Mouse (Mus musculus) frontal cortex, adult 2 months (tissue): ENCODE results near the gene Olfr527. TPM values are rescaled to one million over a fixed set of nuclear protein-coding genes. Genes with fewer than 3 reads are reported as not detected.

Source experiments
- DNase-seq, 2 experiments: peaks; one replicate each; pipeline ENCODE4 v3.0.0; 2022; ENCODE audit warnings: low spot score in 1 of 2; ENCODE audit errors: extremely low spot score in 1 of 2
- polyA plus RNA-seq: library from polyadenylated mRNA; depleted of rRNA; stranded (reverse); fragments of >200 nt; gene quantifications from 2 replicates; pipeline ENCODE4 v1.2.3, GENCODE M21; 2012; rRNA removed

Olfr527 gene
- polyA plus RNA-seq, result 0.04 TPM in 1 of 2 replicates, not detected in the other

DNA sequence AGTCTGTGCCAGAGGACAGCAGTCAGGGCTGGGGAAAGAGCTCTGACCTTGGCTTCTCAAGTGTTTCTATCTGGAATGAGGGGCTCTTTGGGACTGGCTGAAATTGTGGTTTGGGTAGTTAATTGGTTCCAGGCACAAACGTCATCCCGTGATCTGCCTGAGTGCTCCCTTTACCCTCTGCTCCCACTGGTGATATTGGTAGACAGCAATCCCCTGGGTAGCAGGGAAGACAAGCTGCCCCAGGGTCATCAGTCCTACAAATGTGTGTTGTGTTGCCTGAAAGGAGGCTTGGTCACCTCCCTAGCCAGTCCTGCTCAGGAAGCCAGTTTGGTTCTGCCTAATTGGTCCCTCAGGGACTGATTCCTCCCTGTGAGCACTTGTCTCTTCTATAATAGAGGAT, at the start of gene Olfr527:
TSS of gene Olfr527 (plus strand) at position 301 of the 400 bp plus-strand sequence.
- DNase-seq, result no peak

DNA sequence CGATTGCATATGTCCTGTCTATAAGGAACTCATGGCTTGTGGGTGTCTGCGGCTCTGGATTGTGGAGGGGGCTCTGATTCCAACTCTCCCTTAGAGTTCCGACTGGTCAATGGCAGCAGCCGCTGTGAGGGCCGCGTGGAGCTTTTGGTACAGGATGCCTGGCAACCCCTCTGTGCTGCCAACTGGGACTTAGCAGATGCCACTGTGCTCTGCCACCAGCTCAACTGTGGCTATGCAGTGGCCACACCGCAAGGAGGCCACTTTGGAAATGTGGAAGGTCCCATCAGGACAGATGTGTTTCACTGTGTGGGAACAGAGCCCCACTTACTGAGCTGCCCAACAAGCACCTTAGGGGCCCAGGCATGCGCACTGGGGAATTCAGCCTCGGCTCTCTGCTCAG, 38.1 kb upstream of the Olfr527 start:
- no peak for DNase-seq

DNA sequence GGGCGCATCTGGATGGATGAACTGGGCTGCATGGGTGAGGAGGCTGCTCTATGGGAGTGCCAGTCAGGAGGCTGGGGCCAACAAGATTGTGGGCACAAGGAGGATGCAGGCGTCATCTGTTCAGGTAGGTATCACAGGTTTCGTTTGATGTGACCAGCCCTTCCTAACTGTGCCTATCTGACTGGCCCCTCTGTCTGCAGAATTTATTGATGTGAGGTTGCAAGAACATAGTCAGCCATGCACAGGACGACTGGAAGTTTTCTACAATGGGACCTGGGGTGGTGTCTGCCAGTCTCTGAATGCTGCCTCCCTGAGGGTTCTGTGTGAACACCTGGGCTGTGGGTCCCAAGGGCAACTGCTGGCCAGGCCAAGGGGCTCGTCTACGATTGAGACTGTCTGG, 36.9 kb upstream of the Olfr527 start:
- DNase-seq, result no peak

DNA sequence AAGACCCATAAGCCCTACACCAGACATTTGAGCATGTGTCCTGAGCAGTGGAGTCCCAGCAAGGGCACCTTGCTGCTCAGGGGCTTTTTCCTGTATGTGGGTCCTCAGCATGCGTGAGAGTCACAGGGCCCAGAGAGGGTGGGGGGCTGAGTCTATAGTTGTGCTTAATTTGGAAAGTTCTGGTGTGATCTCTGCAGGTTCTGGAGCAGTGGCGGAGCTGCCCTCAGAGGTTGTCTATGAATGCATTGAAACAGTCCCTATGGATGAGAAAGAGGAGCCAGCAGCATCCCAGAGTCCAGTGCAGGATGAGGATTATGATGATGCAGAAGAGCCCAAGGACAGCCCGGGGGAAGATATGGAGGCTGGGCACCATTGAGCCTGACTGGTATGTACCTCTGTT, 34.4 kb upstream of the Olfr527 start:
- DNase-seq, result no peak

DNA sequence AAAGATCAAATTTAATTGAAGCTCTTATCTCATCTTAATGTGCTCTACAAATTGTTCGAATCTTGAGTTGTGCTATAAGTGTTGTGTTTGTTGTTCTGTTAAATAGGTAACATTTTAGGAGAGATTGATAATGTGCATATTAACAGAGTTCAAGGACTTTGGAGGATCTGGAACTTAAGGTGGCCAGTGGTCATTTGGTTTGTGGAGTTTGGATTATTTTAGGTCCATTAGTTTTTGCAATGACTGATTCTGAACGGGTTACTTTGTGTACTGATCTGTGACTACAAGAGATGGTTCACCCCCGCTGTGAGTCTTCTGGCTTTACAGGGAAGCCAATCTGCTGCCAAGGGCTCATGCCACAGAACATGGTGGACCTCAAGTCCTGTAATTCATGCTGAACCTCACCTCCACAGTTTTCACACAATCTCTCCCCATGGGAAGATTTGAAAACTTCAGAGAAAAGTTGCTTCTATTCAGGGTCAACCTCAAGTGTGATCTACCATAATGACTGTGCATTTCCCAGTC, 13.9 kb upstream of the Olfr527 start:
- DNase-seq, result no peak

DNA sequence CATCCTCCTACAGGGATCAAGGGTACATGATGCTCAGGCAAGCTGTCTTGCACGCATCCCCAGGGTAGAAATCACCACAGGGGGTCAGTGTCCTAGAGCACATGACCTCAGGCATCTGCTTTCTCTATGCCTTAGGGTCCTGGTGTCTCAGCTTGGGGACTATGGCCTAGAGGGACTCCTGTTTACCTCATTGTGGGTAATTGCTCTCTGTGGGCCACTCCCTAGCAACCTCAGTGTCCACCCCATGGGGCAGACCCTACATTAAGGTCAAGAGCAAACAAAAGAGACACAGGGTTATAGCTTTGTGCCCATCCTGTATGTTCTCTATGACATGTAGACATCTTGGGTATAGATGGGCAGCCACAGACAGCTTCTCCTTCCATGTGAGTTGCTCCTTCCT, 13.3 kb upstream of the Olfr527 start, which contains the start of gene Olfr525:
TSS of gene Olfr525 (plus strand) at position 301 of the 400 bp plus-strand sequence.
- DNase-seq, result no peak

- DNase-seq, result no peak
Observed at GRCm38 (mm10) chr7:140321135-140321534, 12.7 kb upstream of the Olfr527 start.

DNA sequence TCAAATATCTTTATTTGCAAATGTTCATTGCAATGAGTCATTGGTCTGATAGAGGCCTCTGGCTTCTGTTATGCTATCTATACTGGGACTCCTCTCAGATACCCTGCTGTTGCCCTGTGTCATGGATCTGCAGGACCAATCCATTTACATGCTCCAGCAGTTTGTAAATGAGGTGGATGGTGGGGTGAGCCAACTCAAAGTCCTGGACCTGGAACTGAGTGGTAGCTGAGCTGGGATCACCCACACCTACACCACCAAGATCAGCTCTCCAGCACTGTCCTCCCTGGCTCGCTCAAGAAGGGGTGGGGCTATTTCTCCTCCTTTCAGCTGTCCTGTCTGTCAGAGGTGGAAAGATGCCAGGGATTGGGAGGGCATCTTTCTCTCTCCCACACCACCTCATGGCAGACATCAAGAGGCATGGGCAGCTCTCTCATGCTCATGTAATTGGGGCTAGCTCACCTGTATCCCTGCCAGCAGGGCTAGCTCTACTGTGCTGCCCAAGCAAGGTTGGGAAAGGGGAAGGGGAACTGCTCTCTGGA, 4.0 kb upstream of the Olfr527 start:
- DNase-seq, result no peak

- no peak for DNase-seq
Observed at GRCm38 (mm10) chr7:140361571-140361970, 27.8 kb downstream of the Olfr527 start, which contains the start of gene Olfr60. Gene Olfr60, minus strand, starts transcription at chr7:140361671.

DNA sequence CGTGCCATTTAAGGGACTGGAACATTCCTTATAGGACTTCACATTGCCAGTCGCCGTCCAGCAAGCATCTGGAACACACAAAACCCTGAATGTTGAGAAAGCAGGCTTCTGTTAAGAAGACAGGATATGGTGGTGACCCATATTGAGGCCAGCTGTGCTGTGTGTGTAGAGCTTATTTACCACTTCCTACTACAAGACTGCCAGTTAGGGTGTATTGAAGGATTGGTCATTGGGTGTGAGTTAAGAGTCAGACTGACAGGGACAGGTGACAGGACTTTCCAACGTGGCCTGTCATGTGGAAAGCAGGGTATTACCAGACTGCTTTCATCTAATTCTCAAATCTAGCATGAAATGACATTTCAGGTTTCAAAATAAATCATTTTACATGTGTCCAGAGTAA, 40.5 kb downstream of the Olfr527 start:
- DNase-seq, result no peak

DNA sequence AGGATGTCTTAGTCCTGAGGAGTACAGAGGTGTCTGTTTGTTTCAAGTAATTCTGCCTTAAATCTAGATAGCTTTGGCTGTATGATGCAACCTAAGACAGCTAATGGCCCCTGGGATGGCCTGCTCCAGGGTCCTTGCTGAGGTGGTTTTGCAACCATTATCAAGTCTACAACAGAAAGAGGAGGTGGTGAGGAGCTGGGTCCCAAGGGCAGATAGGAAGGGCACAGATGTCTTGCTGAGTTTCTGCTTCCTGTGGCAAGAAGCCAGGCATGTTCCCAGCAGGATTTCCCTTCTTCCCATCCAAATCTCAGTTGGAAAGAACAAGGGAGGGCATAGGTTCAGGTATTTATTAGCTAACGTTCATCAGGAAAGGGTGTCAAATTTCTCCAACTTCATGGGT, 42.4 kb downstream of the Olfr527 start, which contains the start of gene Olfr530:
TSS of gene Olfr530 (minus strand) at position 101 of the 400 bp plus-strand sequence.
- DNase-seq, result no peak

DNA sequence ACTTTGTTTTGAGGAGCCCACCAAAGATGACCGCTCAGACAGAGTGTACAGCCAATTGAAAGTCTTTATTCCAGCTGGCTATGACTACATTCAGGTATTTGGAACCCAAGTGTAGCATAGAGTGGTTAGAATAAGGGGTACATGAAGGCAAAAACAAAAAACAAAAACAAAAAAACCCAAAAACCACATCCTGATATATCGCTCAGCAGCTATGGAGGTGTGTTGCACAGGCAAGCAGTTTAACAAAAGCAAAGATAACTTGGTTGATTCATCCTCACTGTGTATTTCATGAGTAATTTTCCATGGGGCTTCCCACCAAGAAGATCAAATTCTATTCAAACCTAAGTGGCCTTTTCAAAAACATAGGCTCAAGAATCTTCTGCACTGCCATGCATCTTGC, 43.1 kb downstream of the Olfr527 start:
- DNase-seq, result no peak

Other genes with a start within 250 kb of the Olfr527 start
- gene Prap1, start 240.6 kb upstream of the Olfr527 start, polyA plus RNA-seq, result 4.0 and 10.0 TPM in 2 replicates
- gene Fuom, start 231.6 kb upstream of the Olfr527 start, polyA plus RNA-seq, result 87.3 and 98.1 TPM in 2 replicates
- 3.7 and 5.0 TPM in 2 replicates for gene Paox, start 218.2 kb upstream of the Olfr527 start, polyA plus RNA-seq
- 62.3 and 72.0 TPM in 2 replicates for gene Echs1, start 217.5 kb upstream of the Olfr527 start, polyA plus RNA-seq
- 41.5 and 43.0 TPM in 2 replicates for gene Mtg1, start 196.5 kb upstream of the Olfr527 start, polyA plus RNA-seq
- 103 and 125 TPM in 2 replicates for gene Sprn, start 179.1 kb upstream of the Olfr527 start, polyA plus RNA-seq
- gene Olfr522, start 169.3 kb upstream of the Olfr527 start, polyA plus RNA-seq, result not detected in 2 replicates
- 0.04 and 0.08 TPM in 2 replicates for gene Olfr523, start 160.8 kb upstream of the Olfr527 start, polyA plus RNA-seq
- not detected in 2 replicates for gene Olfr524, start 128.1 kb upstream of the Olfr527 start, polyA plus RNA-seq
- gene Cd163l1, start 115.8 kb upstream of the Olfr527 start, polyA plus RNA-seq, result 0.17 and 0.24 TPM in 2 replicates
- 0.04 and 0.06 TPM in 2 replicates for gene 5830411N06Rik, start 86.7 kb upstream of the Olfr527 start, polyA plus RNA-seq
- not detected in 2 replicates for gene Olfr525, start 13.2 kb upstream of the Olfr527 start, polyA plus RNA-seq
- gene Olfr60, start 27.7 kb downstream of the Olfr527 start, polyA plus RNA-seq, result 0.04 and 0.27 TPM in 2 replicates
- gene Olfr530, start 42.3 kb downstream of the Olfr527 start, polyA plus RNA-seq, result not detected in 2 replicates
- gene Olfr531, start 68.9 kb downstream of the Olfr527 start, polyA plus RNA-seq, result 0.13 TPM in 1 of 2 replicates, not detected in the other
- gene Olfr532, start 87.6 kb downstream of the Olfr527 start, polyA plus RNA-seq, result 0.02 and 0.11 TPM in 2 replicates
- gene Olfr533, start 129.4 kb downstream of the Olfr527 start, polyA plus RNA-seq, result 0.06 and 0.32 TPM in 2 replicates
- 0.02 TPM in 1 of 2 replicates, not detected in the other for gene Olfr535, start 150.2 kb downstream of the Olfr527 start, polyA plus RNA-seq
- gene Olfr536, start 173.4 kb downstream of the Olfr527 start, polyA plus RNA-seq, result 0.02 and 0.06 TPM in 2 replicates
- gene Olfr538, start 233.9 kb downstream of the Olfr527 start, polyA plus RNA-seq, result not detected in 2 replicates